Mouse (Mus musculus) ovary, postnatal 36 days (tissue): ENCODE measurements around the gene Rgmb.

ENCODE experiments used
- DNase-seq: peaks from one replicate; pipeline ENCODE4 v3.0.0; 2022; ENCODE audit warnings: low spot score, mixed read lengths

Rgmb gene

DNA sequence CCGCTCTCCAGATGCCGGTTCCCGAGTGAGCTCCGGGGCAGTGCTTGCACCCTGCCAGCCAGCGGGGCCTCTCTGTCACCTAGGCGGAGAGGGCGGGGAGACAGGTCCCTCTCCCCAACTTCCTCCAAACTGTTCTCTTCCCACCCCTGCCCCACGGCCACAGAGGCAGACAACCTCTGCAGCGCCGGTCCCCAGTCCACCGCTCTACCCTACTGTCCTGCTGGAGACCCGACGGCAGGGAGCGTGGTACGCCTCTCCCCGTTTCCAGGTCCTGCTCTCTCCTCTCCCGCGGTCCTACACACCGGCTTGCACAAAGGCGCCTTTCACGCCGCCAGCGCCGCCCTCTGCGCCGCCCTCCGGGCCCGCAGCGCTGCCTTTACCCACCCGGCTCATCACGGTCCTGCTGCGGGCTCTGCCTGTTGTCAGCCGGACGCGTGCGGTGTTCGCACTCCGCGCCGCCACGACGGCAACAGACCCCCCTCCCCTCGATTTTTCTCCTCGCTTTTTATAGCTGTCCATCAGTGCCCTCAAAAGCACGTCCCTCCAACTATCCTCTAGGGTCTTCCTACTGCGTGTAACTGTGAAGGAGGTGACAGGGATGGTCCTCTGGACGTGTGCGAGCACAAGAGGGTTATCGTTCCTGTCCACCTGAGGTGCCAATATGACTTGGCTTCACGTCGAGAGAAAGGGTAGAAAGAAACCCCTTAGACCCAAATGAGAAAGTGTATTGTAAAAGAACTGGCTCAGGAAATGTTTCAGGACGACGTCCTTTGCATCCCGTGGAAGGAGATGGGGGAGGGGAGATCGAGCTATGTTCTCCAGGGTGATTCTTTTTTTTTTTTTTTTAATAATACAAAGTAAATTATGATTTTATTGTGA is at the start of gene Rgmb:
TSS of gene Rgmb (minus strand) at position 274 of the 879 bp plus-strand sequence.
- DNase-seq, result peak; percentile 51

- no peak for DNase-seq
Measured at GRCm38 (mm10) chr17:15874765-15875164, 43.9 kb upstream of the Rgmb start.

- no peak for DNase-seq
Measured at GRCm38 (mm10) chr17:15872093-15872492, 41.3 kb upstream of the Rgmb start.

GRCm38 (mm10) chr17:15865249-15865648 is 34.4 kb upstream of the Rgmb start:
- DNase-seq, result no peak

DNA sequence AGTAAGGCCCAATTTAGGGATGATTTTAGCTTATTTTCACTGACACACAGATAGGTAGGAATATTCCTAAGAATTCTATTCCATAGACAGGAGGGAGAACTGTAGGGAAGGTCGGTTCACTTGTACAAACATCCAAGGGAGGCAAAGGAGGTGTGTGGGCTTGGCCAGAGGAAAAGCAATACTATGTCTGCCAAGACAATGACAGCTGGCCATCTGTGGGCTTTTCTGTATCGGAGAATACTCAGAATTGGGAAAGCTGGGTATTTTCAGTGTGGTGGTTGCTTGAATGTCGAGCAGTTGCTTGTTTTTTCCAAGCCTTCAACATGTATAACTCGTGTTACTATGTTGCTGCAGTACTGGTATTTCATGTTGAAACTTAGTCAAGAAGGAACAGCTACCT is 31.5 kb upstream of the Rgmb start:
- no peak for DNase-seq

GRCm38 (mm10) chr17:15853121-15853520 is 22.3 kb upstream of the Rgmb start:
- DNase-seq, result no peak

GRCm38 (mm10) chr17:15850544-15850943 is 19.7 kb upstream of the Rgmb start:
- no peak for DNase-seq

- DNase-seq, result no peak
Measured at GRCm38 (mm10) chr17:15841425-15841824, 10.6 kb upstream of the Rgmb start.

DNA sequence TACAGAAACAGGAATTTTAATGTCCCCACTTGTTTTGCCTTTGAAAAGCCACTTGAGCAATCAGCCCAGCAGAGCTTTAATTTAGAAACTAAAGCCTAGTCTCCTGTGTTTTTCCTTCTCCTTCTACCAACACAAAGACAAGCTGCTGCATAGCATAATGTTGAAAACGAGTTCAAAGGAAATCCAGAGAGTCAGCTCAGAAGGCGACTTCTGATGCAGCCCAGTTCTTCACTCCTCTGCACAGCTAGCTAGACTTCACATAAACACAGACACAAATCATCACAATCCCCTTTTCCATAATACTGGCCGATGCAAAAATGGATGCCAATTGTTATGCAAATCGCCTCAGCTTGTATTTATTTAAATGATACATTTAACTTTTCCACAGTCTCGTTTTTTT is 1.6 kb upstream of the Rgmb start:
- no peak for DNase-seq

- DNase-seq, result no peak
Measured at GRCm38 (mm10) chr17:15831810-15832209, 971 bp upstream of the Rgmb start.

DNA sequence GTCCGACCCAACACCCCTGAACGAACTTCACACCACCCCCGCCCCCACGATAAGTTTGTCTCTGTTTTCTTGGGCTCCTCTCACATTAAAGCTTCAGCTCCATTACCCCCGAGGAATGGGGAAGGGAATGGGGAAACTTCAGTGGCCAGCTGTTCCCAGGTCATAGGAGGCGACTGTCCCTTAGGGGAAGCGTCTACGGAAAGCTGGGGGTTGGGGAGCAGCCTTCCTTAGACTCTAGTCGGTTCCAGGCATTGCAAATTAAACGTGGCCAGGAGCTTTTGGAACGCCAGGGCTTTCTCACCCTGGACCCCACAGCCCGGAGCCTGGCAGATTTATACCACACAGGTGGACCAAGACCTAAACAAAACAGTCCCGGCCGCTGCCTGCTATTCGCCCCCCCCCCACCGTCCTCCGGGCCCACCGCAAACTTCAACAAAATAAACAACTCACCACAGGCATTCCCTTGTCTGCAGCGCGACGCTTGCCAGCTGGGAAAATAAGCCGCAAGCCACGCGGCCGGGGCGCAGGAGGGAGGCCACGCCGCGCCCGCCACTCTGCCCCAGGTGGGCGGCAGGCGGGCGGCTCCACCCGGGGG is 571 bp downstream of the Rgmb start:
- DNase-seq, result no peak

GRCm38 (mm10) chr17:15829198-15830170 is 1.4 kb downstream of the Rgmb start:
- no peak for DNase-seq

DNA sequence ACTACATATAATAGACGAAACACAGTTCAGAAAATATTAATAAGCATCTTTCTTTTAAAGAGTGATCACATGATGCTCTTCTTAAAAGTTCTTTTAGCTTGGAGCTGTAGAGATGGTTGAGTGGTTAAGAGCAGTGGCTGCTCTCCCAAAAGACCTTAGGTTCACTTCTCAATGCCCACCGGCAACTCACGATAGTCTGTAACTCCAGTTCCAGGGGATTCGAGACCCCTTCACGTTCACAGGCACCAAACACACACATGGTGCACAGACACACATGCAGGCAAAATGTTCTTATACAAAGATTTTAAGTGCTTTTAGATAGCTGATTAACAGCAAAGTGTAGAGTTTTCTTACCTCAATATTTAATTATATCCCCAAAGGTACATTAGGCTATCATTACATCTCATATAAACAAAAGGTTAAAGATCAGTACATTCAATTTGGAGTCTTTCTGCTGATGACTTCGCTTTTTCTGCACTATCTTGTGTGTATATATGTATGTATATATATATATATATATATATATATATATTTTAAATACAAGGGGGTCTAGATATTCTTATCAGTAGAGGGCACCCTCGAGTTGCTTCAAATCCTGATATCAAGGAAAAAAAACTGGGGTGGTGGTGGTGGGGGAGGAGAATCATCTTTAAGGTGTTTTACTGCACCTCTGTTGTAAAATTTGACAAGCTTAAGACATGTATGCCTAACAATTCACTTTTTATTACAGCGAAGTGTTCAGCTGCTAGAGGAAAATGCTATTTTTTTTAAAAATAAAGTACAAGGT is 2.5 kb downstream of the Rgmb start:
- DNase-seq, result no peak

DNA sequence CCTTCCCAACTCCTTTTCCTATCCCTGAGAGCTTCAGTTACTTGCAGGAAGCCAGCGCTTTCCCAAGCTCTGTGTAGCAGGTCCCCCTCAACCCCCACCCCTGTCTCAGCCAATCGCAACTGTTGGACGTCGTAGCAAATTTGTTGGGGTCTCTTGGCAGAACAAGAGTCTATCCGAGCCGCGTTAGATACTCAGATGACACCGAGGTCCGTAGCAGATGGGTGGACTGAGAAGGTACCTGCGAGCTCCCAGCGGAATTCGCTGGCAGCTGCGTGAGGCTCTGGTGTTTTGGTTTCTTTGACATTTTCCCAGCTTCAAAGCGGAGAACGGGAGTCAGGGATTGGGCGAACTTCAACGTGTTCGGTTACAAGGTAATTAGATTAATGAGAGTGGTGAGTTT is 3.9 kb downstream of the Rgmb start:
- DNase-seq, result no peak

DNA sequence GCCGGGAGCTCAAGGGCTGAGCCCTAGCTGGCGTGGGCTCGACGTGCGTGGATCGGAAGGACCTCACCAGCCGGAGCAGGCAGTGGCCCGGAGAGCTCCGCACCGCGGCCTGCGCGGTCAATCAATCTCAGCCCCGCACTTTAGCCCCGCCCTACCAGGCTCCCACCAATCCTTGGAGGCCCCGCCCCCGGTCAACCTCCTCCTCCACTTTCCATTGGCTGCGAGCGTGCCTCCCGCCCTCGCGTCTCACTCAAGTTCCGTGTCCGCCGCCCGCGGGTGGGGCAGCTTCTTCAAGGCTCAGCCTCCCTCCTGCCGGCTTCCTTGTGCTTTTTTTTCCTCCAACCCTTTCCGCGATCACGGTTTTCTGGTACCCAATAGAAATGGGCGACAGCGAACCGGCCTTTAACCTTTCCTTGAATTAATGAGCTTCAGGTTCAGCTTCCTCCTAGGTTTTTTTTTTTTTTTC is 4.4 kb downstream of the Rgmb start:
- DNase-seq, result peak; percentile 99

DNA sequence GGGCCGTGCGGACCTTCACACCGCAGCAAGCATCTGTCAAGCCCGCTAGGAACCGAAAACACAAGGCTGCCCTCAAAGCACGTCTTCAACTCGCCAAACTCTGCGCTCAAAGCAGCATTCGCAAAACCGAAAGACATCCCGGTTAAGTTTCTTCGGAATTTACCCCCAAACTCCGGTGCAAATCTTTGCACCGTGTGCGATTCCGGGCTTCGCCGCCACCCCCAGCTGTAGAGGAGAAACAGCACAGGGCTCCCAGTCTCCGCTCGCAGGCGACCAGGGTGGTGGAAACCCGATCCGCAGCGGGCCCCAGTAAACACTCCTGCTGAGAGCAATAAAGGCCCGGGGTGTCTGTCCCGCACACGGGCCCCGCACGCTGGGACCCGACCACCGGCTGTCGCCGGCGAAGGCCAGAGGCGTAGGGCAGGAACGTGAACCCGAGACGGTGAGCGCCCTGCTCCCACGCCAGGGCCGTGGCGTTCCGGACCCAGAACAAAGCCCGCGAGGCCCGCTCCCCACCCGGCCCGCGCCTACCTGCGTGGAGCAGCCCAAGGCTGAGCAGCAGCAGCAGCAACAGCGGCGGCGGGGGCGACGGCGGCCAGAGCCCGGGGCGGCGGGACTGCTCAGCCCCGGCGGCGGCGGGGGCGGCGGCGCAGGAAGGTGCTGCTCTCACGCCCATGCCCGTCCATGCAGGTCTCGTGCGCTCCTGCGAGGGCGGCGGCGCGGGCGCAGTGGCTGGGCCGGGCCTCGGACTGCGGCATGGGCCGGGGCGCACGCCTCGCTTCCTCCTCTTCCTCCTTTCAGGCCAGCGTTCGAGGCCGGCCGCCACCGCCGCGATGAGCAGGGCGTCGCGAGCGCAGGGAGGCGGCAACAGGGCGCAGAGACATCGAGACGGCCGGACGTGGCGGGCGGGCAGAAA is 5.1 kb downstream of the Rgmb start:
- peak; percentile 63 for DNase-seq

GRCm38 (mm10) chr17:15824854-15825253 is 6.0 kb downstream of the Rgmb start:
- DNase-seq, result no peak

DNA sequence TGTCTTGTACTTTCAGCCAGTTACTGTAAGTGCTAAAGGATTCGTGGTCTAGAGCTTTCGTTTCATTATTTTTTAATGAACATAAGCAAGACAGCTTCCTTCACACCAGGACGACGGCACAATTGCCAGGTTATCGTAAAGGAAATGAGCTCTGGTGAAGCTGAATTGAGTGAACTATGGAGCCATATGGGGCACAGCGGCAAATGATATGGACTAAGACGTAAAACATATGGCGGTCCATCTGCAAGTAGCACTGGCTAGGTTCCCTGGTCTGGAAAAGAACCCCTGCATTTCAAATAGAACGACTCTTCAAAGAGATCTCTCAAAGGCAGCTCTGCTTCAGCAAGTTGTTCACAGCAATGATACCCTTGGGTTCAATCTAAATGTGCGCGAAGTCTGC is 6.5 kb downstream of the Rgmb start:
- no peak for DNase-seq

- DNase-seq, result no peak
Measured at GRCm38 (mm10) chr17:15823838-15824237, 7.0 kb downstream of the Rgmb start.

GRCm38 (mm10) chr17:15823215-15823614 is 7.6 kb downstream of the Rgmb start:
- no peak for DNase-seq
